Mouse (Mus musculus) left cerebral cortex, adult 11 months (tissue): ENCODE measurements around the gene Utp15.

Source experiments
- DNase-seq: peaks from one replicate; pipeline ENCODE4 v3.0.0; 2022; ENCODE audit warnings: low spot score

Gene Utp15

GRCm38 (mm10) chr13:98262636-98263457 lies at the start of gene Utp15, which contains the start of gene Ankra2:
Gene Utp15 (minus strand): TSS chr13:98263041.
Gene Ankra2 (plus strand): TSS chr13:98263074.
- peak; percentile 97 for DNase-seq

DNA sequence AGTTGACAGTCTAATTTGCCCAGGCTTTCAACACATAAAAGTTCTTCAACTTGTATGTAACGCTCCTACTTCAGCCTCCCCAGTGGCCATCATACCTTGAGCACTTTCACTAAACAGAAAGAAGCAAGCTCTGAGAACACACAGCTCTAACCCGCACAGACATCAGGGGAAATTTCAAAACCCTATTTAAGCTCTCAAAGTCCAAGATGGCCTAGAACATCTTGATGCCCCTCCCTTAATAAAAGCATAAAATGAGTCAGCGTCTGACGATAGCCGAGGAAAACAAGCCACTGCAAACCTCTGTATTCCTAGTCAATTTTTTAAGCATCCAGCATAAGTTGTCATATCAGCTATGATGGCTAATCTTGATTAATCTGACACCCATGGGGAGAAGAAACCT lies 48.8 kb upstream of the Utp15 start:
- no peak for DNase-seq

DNA sequence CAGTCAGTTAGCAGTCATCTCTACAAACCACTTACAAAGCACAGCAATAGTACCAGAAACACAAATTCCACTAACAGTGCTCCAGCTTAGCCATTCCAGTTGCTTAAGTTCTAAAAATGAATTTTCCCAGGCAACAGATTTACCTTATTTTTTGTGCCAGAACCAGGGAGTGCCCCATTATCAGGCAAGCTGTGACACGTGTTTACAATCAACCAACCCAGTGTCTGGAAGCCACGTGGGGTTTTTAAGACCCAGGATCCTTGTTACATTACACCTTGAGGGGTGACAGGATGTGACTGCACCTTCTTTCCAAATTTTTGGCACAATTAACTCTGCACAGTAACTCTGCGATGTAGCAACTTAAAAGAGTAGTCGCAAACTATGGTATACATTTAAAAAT lies 45.9 kb upstream of the Utp15 start:
- DNase-seq, result no peak

GRCm38 (mm10) chr13:98308004-98308403 lies 45.2 kb upstream of the Utp15 start:
- DNase-seq, result no peak

GRCm38 (mm10) chr13:98306852-98307475 lies 44.1 kb upstream of the Utp15 start:
- DNase-seq, result no peak

DNA sequence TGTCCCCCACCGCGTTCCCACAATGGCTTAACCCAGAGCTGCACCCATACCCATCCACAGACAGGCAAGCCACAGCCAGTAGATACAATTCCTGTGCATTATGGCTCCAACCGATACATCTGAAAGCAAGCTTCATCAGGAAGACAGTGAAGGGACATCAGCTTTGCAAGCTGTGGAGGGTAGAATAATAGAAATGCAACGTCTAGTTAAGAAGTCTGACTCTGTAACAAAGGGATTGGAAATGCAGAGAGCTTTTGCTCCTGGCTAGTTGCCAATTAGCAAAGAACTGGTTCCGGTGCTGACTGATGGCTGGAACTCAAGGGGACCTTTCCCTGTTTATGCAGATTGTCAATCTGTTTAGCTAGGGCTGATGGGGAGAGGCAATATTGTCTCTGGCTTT lies 43.6 kb upstream of the Utp15 start:
- no peak for DNase-seq

- no peak for DNase-seq
Observed at GRCm38 (mm10) chr13:98305257-98305656, 42.4 kb upstream of the Utp15 start.

GRCm38 (mm10) chr13:98298833-98299758 lies 36.3 kb upstream of the Utp15 start:
- peak; percentile 48 for DNase-seq

DNA sequence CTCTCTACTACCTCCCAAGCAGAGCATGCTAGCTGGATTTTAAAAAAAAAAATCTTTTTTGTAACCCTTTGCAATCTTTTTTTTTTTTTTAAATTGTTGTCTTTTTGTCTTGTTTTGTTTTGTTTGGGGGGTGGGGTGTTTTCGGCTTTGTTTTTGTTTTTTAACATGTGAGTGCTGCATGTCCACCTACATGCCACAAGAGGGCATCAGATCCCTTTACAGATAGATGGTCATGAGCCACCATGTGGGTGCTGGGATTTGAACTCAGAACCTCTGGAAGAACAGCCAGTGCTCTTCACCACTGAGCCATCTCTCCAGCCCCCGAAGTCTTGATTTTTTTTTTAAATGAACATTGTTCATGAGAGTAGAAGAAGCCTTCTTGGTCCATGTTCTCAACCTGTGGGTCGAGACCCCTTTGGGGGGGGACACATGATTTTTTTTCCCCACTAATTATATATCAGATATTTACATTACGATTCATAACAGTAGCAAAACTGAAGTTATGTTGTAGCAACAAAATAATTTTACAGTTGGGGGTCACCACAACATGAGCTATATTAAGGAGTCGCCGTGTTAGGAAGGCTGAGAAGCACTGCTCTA lies 35.1 kb upstream of the Utp15 start:
- DNase-seq, result no peak

DNA sequence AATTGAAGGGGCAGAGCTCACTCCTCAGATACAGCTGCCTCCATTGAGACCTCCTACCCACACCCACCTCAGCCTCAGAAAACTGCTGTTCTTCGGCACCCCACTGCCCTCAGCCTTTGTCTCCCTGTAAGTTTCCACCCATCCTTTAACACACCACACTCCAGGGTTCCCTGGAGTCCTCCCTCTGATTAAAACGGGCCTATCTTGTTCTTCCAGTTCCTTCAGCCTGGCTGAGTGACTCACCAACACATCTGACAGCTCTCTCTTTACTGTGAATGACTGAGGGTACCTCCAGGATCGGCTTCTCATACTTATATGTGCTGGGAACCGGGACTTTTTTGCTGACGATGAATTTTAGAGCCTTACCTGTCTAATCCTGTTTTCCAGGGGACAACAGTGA lies 33.2 kb upstream of the Utp15 start:
- DNase-seq, result no peak

GRCm38 (mm10) chr13:98291712-98292111 lies 28.9 kb upstream of the Utp15 start:
- DNase-seq, result no peak

- DNase-seq, result no peak
Observed at GRCm38 (mm10) chr13:98290719-98291118, 27.9 kb upstream of the Utp15 start.

DNA sequence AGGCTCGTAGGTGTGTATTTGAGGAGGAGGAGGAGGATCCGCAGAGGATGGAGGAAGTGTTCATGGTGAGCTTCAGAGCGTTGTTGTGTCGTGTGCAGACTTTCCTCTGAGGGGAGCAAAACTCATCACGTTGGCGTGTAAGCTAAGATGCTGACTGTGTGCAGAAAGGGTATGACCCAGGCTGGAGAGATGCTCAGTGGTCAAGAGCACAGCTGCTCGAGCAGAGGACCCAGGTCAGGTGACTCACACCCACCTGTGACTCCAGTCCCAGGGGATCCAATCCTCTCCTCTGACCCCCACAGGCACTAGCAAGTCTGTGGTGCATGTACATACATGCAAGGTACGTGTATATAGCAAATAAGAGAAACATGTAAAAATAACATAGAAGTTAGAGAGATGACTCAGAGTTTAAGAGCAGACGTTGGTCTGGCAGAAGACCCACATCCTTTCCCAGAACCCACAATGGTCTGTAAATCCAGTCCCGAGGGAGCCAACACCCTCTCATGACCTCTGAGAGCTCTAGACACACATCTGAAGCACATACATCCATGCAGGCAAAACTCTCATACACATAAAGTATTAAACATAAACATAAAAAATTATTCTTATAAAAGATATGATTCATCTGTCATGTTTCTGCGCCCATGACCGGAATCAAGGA lies 18.3 kb upstream of the Utp15 start:
- no peak for DNase-seq

DNA sequence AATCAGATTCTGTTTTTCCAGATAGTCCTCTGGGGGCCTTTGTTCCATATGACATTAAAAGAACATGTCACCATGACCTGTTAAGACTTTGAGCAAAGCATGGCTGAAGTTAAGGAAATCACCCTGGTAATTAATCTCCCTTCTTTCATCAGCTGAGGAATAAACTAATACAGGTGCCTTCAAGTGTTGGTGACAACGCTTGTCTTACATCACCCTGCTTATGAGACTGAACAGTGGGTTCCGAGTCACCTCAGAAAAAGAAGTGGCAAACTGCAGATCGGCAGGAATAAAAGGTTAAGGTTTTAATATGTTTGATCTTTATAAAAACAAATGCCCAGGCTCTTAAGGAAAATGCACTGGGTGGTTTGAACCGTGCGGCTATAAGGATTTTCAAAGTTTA lies 16.8 kb upstream of the Utp15 start, which contains the start of gene Gm21976:
Gm21976 (plus strand) TSS at position 202 of the 400 bp plus-strand sequence.
- no peak for DNase-seq

DNA sequence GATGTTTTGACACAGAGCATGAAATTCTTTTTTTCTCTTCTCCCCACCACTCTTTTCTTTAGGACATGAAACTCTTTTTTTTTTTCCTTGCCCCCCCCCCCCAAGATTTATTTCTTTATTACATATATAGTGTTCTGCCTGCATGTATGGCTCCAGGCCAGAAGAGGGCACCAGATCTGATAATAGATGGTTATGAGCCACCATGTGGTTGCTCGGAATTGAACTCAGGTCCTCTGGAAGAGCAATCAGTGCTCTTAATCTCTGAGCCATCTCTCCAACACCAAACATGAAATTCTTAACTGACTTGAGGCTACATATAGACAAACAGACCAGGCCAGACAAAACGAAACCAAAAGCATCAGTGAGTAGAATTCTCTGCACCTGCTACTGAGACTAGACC lies 14.7 kb upstream of the Utp15 start:
- DNase-seq, result no peak

DNA sequence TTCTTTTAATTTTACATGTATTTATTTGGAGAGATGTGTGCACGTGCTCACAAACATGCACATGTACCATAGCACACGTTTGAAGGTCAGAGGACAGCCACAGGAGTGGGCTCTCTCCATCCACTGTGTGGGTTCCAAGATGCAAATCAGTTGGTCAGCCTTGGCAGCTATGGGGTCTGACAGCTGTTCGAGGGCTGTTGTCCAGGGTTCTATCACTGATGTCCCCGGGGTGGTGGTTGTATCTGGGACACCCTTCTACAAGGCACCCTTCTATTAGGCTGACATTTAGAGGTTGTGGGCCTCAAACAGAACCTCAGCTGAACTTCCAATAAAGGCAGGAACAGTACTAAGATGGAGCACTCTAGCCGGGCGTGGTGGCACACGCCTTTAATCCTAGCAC lies 13.4 kb upstream of the Utp15 start:
- DNase-seq, result no peak

DNA sequence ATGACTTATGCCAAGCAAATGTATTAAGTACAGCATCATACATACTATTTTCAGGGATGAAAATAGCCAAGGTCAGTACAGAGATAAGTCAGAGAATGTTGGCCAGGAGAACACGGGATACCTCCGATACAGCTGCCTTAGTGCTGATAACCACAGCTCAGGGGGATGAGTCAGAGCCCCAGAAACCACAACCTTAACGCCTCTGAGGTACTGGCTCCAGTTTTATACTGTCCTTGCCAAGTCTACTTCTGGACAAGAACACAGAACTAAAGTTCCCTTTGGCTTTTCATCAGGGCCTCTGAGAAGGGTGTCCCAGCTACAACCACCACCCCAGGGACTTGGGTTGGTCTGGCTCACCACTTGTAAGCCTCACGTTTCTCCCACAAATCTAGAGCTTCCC lies 12.8 kb upstream of the Utp15 start:
- no peak for DNase-seq

GRCm38 (mm10) chr13:98274023-98274422 lies 11.2 kb upstream of the Utp15 start:
- DNase-seq, result no peak

- DNase-seq, result no peak
Observed at GRCm38 (mm10) chr13:98264111-98264510, 1.3 kb upstream of the Utp15 start.

DNA sequence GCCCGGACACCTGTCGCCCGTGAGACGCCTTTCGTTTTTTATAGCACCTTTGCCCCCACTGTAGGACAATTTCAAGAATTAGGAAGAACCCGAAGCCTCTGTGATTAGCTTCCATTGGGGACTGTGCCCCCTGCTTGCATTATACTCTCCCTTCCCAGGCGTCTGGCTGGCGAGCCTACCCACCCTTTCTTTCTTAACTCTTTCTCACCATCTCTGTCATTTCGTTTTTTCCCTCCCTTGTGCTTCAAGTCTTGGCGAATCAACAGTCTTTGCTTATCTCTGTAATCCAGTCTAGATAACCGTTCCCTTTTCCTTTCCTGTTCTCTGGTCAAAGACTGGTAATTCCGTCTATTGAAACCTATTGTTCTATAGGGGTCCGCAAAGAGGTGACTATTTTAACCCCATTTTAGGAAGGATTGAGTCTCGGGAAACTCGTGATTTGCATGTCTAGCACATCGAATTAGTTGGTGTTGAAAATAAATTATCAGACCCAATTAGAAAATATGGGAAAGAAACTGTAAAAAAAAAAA lies 682 bp upstream of the Utp15 start:
- DNase-seq, result no peak

DNA sequence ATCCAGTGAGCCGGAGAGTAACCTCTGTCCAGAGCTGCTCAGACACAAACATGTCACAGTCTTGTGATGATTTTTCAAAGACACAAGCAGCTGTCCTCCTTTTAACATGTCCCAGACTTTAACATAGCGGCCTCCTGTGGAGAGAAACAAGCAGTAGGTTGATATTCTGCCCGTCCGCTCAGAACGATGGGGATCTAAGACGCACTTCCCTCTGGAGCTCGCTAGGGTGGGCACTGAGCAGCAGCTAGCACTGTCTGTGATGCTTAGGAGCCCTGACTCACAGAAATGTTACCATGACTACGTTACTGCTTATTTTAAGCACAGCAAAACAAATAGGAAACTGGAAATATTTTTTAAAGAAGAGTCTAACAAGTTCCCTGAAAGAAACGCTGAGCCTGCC lies 7.9 kb downstream of the Utp15 start:
- peak; percentile 51 for DNase-seq
